Mouse (Mus musculus) embryonic facial prominence, embryonic 10.5 days (tissue): ENCODE measurements around the gene Olfr8. TPM values are rescaled to one million over a fixed set of nuclear protein-coding genes. Genes with fewer than 3 reads are reported as not detected.
"Not testable (repeated sequence)": the region's sequence is repeated elsewhere in the genome, so short reads cannot be mapped to it uniquely, and the experiment has no call there.

ENCODE experiments used
- DNase-seq: peaks from one replicate; pipeline ENCODE4 v3.0.0-alpha.2; 2017; ENCODE audit warnings: low spot score
- H3K27ac ChIP-seq: fragments of 300-500 bp; sonication (generic); replicated peaks from 2 replicates; pipeline ENCODE4 v1.5.1; 2016; ENCODE audit warnings: mild to moderate bottlenecking
- H3K27me3 ChIP-seq: fragments of 300-500 bp; sonication (generic); replicated peaks from 2 replicates; pipeline ENCODE4 v1.6.1; 2016; ENCODE audit warnings: low read depth, mild to moderate bottlenecking; ENCODE audit not compliant: poor library complexity, severe bottlenecking
- H3K36me3 ChIP-seq: fragments of 300-500 bp; sonication (generic); replicated peaks from 2 replicates; pipeline ENCODE4 v1.6.1; 2016; ENCODE audit warnings: mild to moderate bottlenecking, moderate library complexity
- H3K4me1 ChIP-seq: fragments of 300-500 bp; sonication (generic); 2 replicates; pipeline ENCODE4 v1.6.1; 2016
- H3K4me3 ChIP-seq: fragments of 300-500 bp; sonication (generic); 2 replicates; pipeline ENCODE4 v1.5.1; 2016; ENCODE audit warnings: mild to moderate bottlenecking, moderate library complexity
- H3K9me3 ChIP-seq: fragments of 300-500 bp; sonication (generic); 2 replicates; pipeline ENCODE4 v1.6.1; 2016; ENCODE audit warnings: mild to moderate bottlenecking
- WGBS: fragments of 180-500 bp; shearing (Covaris S2); methylation state at CpG from one replicate; pipeline ENCODE4 v1.1.7; 2016; 5-methylcytosine and 5-hydroxymethylcytosine counted together
- polyA plus RNA-seq: library from polyadenylated mRNA; unstranded; fragments of >200 nt; fragmentation: Nextera tagmentation; extraction: Ambion mirVana; gene quantifications from 2 replicates; pipeline ENCODE4 v1.2.1, GENCODE M21; 2016

The Olfr8 gene
- polyA plus RNA-seq, result not detected in 2 replicates

GRCm38 (mm10) chr10:78950336-78950735 lies at the start of gene Olfr8:
Olfr8 (plus strand) TSS chr10:78950636.
- not testable (repeated sequence) for H3K27ac ChIP-seq, H3K36me3 ChIP-seq, H3K4me1 ChIP-seq, H3K4me3 ChIP-seq, H3K9me3 ChIP-seq, H3K27me3 ChIP-seq, DNase-seq
- WGBS, result 87% methylated on average over 1 of the region's 1 CpGs

- H3K9me3 ChIP-seq, H3K4me1 ChIP-seq, H3K36me3 ChIP-seq, H3K27ac ChIP-seq, H3K27me3 ChIP-seq, H3K4me3 ChIP-seq, DNase-seq: not testable (repeated sequence)
- WGBS, result 91% methylated on average over 1 of the region's 1 CpGs
Observed at GRCm38 (mm10) chr10:78912871-78913270, 37.6 kb upstream of the Olfr8 start, which contains the start of gene Olfr1354. Olfr1354 (plus strand) TSS chr10:78913171.

GRCm38 (mm10) chr10:78963009-78963408 lies 12.6 kb downstream of the Olfr8 start, which contains the start of gene Olfr1353:
Olfr1353 (plus strand) TSS chr10:78963309.
- not testable (repeated sequence) for H3K4me3 ChIP-seq, H3K9me3 ChIP-seq, H3K36me3 ChIP-seq, DNase-seq, H3K27me3 ChIP-seq, H3K27ac ChIP-seq, H3K4me1 ChIP-seq

GRCm38 (mm10) chr10:78980750-78981149 lies 30.3 kb downstream of the Olfr8 start, which contains the start of gene Olfr1352:
Olfr1352 (plus strand) TSS chr10:78981050.
- Histone ChIP-seq H3K4me1 (no peaks in the 10 kb centered on the region), H3K4me3 (no peak within 1 kb of the TSS), H3K9me3 (no peaks in the 10 kb centered on the region), H3K27ac (no peak within 1 kb of the TSS), H3K27me3 (no peaks in the 10 kb centered on the region), H3K36me3 (no peaks in the 10 kb centered on the region)
- DNase-seq, result no peak

Other genes starting within 250 kb of the Olfr8 start
- gene Casp14, start 232.3 kb upstream of the Olfr8 start, polyA plus RNA-seq, result not detected in 2 replicates
- gene Ccdc105, start 197.6 kb upstream of the Olfr8 start, polyA plus RNA-seq, result 0.13 and 0.16 TPM in 2 replicates
- 1.2 and 1.4 TPM in 2 replicates for gene Slc1a6, start 170.1 kb upstream of the Olfr8 start, polyA plus RNA-seq
- not detected in 2 replicates for gene Olfr1356, start 98.5 kb upstream of the Olfr8 start, polyA plus RNA-seq
- not detected in 2 replicates for gene Olfr1355, start 75.1 kb upstream of the Olfr8 start, polyA plus RNA-seq
- gene Olfr1354, start 37.5 kb upstream of the Olfr8 start, polyA plus RNA-seq, result not detected in 2 replicates
- not detected in 2 replicates for gene Olfr1353, start 12.7 kb downstream of the Olfr8 start, polyA plus RNA-seq
- not detected in 2 replicates for gene Olfr1352, start 30.4 kb downstream of the Olfr8 start, polyA plus RNA-seq
- not detected in 2 replicates for gene Olfr1351, start 61.8 kb downstream of the Olfr8 start, polyA plus RNA-seq
- gene Olfr57, start 78.1 kb downstream of the Olfr8 start, polyA plus RNA-seq, result not detected in 2 replicates
- 29.6 and 31.0 TPM in 2 replicates for gene 2610008E11Rik, start 147.0 kb downstream of the Olfr8 start, polyA plus RNA-seq
- gene Vmn2r80, start 198.1 kb downstream of the Olfr8 start, polyA plus RNA-seq, result not detected in 2 replicates